Mouse (Mus musculus) spleen, postnatal 4 days (tissue): ENCODE results near the gene Nrxn2.

Experiments
- DNase-seq, 2 experiments: peaks; one replicate each; pipeline ENCODE4 v3.0.0; 2022; ENCODE audit warnings: low spot score in 2 of 2

Gene Nrxn2

GRCm38 (mm10) chr19:6542367-6543034 is 124.0 kb downstream of the Nrxn2 start, which contains the start of gene Slc22a12:
TSS of gene Slc22a12 (minus strand) at chr19:6543032.
- DNase-seq = no peak

DNA sequence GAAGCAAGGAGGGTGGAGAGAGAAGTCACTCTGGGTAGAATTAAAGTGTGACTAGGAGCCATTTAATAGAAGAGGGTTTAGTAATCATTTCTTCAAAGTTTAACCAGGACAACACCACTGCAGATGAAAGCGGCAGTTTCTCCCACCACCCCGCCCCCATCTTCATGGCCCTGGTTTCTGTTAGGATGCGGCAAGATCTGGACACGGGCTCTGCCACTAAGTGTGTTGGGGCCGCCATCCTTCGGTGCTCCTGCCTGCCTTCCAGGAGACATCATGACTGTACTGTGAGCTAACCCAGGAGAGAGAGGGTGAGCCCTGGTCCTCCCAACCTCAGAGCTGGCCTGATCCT is 124.5 kb downstream of the Nrxn2 start:
- no peak for DNase-seq

DNA sequence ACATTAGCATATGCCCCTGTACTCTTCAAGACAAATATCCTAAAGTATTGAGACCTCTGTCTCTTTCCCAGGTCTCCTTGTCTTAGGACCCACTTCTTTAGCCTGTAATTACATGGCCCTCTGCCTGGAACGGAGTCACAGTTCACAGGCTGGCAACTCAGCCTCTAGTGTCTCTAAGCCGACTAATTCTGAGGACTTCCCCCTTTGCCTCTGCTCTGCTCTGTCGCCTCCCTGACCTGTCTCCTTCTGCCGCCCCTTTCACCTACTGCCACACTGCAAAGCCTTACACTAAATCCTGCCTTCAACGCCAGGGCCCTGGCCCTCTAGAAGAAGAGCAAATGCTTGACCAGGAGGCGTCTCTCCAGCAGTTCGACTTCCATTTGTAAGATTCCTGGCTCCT is 125.0 kb downstream of the Nrxn2 start:
- DNase-seq = no peak

DNA sequence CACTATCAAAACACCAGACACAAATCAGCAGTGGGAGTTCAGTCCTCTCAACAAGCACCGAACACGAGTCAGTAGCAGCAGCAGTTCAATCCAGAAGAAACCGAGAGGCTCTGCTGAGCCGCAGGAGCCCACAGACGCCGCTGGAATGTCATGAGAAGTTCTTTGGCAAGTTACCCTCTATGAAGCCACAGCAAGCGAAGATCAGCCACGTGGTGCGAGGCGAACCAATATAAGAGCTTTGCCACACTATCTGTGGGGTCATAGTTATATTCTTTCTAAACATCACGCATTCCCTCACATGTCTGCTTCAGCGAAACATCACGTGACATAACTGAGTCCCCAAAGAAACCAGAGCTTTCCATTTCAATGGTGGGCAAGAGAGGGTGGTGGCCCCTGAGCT is 126.2 kb downstream of the Nrxn2 start:
- DNase-seq = no peak

- no peak for DNase-seq
Measured at GRCm38 (mm10) chr19:6545481-6545880, 127.0 kb downstream of the Nrxn2 start.

DNA sequence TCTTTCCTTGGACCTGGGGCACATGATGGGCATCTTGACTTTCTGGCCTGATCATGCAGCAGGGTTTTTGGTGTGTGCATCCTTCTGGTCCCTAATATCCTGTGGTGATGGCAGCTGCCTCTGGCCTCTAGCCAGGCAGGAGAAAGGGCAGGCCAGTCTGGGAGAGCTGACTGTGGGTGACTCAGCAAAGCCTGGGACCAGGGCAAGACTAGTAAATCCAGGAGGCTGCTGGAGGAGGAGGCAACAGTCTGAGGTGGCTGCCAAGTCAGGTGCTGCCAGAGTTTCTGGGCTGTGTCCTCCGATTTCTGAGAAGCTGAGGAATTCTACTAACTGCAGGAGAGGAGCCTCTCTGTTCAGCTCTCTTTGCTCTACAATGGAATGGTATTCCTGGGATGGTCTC is 127.6 kb downstream of the Nrxn2 start:
- no peak for DNase-seq

GRCm38 (mm10) chr19:6547801-6548200 is 129.3 kb downstream of the Nrxn2 start:
- no peak for DNase-seq

- no peak for DNase-seq
Measured at GRCm38 (mm10) chr19:6548431-6549410, 130.2 kb downstream of the Nrxn2 start.

DNA sequence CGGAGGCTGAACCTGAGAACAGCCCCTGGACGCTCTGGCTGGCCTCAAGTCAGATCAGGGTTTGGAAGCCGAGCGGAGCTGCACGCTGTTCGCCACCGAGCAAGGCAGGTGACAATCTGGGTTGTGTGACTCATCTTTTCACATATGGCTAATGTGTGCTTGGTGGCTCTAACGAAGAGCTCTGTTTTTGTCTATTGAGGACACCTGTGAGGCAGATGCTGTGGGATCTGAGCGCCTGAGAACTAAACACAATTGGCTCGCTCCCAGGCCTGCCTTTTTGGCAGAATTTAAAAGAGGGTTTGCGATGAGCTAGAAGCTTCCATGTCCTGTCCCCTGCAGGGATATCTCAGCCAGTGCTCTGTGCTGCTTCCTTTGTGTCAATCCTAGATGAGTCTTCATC is 131.0 kb downstream of the Nrxn2 start:
- DNase-seq = no peak

DNA sequence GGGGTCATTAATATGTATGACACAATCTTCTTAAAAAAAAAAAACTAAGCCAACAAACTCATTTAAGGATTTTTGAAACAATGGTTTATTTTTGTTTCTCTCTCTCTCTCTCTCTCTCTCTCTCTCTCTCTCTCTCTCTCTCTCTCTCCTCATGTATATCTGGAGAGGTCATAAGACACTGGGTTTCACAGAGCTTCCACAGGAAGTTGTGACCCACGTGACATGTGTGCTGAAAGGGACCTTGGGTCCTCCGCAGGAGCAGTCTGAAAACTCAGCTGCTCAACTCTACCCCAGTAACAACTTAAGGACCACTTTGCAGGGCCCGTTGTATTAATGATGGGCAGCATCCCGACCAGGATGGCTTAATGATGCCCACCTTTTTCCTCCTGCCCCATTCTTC is 132.7 kb downstream of the Nrxn2 start:
- DNase-seq = no peak

- peak; percentile 70 to 84 for DNase-seq
Measured at GRCm38 (mm10) chr19:6552302-6553028, 133.9 kb downstream of the Nrxn2 start.

GRCm38 (mm10) chr19:6553174-6553573 is 134.6 kb downstream of the Nrxn2 start:
- no peak for DNase-seq

DNA sequence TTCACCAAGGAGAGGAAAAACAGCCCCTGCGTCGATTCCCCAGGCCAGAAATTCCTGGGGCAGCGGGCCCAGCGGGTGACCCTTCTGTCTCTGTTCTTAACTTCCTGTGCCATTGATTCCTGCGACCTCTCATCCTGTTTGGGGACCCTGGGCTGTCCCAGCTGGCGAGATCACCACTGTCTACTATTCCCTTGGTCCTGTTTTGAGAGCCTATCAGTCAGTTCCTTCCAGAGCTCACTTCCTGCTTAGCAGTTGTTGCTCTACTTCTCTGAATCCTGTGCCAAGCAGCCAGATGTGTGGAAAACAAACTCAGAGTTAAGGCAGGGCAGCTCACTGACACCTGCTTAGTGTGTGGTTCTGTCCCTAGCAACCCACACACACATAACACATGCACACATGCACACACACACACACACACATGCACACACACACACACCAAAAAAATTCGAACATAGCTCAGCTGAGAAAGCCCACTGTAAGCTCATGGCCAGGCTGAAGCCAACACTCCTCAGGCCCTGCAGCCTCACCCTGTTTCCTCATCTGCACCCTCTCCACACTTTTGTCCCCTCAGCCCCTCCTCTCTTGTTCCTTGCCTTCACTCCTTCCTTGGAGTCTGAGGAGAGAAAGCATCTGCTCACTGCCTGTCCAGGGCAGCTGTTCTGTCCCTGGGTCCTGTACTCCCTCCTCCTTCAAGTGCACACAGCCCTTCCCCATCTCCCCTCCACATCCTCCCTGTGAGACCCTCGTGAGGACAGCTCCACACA is 135.5 kb downstream of the Nrxn2 start:
- DNase-seq = no peak

GRCm38 (mm10) chr19:6559576-6559975 is 141.0 kb downstream of the Nrxn2 start:
- DNase-seq = no peak

- DNase-seq = no peak
Measured at GRCm38 (mm10) chr19:6560246-6560815, 141.8 kb downstream of the Nrxn2 start.

DNA sequence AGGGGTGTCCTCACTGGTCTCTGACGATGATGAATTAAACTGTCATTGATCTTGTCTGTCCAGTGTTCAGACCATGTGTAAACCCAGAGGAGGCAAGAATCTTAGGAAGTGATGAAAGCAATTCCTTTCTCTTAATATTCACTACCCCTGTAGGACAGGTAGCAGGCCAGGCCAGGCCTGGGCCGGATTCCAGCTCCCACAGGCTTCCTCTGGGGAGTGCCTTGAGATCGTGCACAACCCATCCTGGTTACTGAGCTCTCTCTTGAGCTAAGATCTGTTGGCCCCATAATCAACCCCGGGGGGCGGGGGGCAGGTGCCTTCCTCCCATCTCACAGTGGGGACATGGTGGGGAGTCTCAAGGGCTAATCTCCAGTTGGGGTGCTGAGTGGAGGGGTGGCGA is 146.6 kb downstream of the Nrxn2 start:
- no peak for DNase-seq

DNA sequence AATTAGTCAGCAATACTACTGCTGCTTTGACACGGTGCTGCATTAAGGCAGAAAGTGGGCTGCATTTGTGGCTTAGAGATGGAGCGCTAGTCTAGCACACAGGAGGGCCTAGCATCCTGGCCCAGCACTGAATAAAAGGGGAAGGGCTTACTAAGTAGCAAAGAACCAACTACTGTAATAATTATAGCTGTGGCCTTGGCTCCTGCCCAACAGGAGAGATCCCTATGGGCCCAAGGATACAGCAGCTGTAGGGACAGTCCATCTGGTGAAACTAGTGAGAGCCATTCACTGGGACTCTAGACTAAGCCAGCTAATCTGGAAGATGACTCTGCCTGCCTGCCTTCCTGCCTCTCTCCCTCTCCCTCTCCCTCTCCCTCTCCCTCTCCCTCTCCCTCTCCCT is 147.9 kb downstream of the Nrxn2 start:
- DNase-seq = no peak

- DNase-seq = no peak
Measured at GRCm38 (mm10) chr19:6569021-6569420, 150.5 kb downstream of the Nrxn2 start.

GRCm38 (mm10) chr19:6569561-6569960 is 151.0 kb downstream of the Nrxn2 start:
- DNase-seq = no peak

DNA sequence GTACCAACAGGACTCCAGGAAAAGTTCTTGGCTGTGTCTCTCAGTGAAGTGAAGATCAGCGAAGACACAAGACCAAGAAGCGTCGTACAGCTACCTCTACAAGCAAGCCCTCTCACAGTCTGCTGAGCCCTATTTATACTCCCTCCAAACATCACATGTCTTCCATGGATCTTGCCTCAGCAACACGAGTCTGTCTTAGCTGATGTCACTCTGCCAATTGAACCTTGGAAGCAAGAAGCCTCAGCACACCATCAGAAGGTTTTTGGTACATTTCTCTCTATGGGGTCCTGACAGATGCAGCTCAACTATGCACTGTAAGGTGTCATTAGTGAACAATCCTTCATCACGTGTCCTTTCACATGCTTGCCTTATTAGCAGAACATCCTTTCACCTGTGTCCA is 152.9 kb downstream of the Nrxn2 start:
- DNase-seq = no peak

DNA sequence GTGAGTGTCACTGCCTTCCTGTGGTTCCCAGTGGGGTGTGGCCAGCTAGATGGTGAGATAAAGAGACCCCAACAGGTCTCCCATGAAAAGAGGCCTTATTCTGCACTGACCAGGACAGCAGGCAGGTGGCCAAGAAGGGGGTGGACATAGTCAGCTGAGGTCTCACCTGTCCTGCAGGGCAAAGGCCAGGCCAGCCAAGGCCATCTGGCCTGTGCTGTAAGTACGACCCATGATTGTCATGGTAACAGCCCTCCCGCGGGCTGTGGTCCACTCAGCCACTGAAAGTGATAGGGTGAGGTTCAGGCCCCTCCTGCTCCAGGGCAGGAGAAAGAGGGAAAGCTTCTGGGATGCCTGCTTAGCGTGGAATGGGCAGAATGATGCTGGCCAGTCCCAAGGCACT is 153.5 kb downstream of the Nrxn2 start:
- DNase-seq = no peak
